Comparison of ENCODE assay signal across 20 mouse cellular contexts in genomic region chr6:124373584-124374206, GRCm38 (mm10). TPM values are rescaled to one million over a fixed set of nuclear protein-coding genes. Genes with fewer than 3 reads are reported as not detected.
A peak's percentile ranks its signal among the peaks of the same experiment; 100 is the strongest.
DNase-seq lines count a peak whose midpoint lies in the region; ATAC-seq and TF ChIP-seq lines count a peak whose summit lies in the region.
"Had no signal": no experiment of that assay in that cellular context is flagged by ENCODE, and none has a peak within 500 bp of the region (broad histone marks: within the 10 kb centered on the region; RNA-seq: fewer than 3 reads in every experiment).

No protein-coding gene starts in this region.

- 37% methylated on average over 6 of the region's 6 CpGs for WGBS in spleen, adult 2 months

- H3K36me3 ChIP-seq in spleen, adult 2 months (ENCODE audit: control insufficient read depth, insufficient read depth, low read length) = no peaks in the 10 kb centered on the region
- H3K36me3 ChIP-seq: forebrain, embryonic 12.5 days; hindbrain, embryonic 10.5 days; limb, embryonic 15.5 days; neural tube, embryonic 12.5 days had no signal

- TF ChIP-seq CTCF in spleen, adult 2 months (IDR thresholded peaks at IDR 0.05; ENCODE audit: extremely low read depth, insufficient read depth, insufficient read length, insufficient replicate concordance) = no peak

- peaks cover 13% of the 10 kb centered on the region; the same call in 1 of the 2 replicates for H3K4me1 ChIP-seq in spleen, adult 2 months (ENCODE audit: control insufficient read depth, insufficient read depth, insufficient read length)
- H3K4me1 ChIP-seq: forebrain, embryonic 12.5 days; limb, embryonic 15.5 days; neural tube, embryonic 12.5 days had no signal

- peak; percentile 57 for ATAC-seq in granulocyte monocyte progenitor cell, adult 5-6 weeks (replicated peaks; ENCODE audit: poor library complexity, severe bottlenecking)
- ATAC-seq in neutrophil, adult 5-6 weeks (ENCODE audit: extremely low read depth, insufficient number of reproducible peaks, low FRiP score, poor library complexity, severe bottlenecking) = peak; percentile 73

- H3K27ac ChIP-seq in spleen, adult 2 months (ENCODE audit: insufficient read depth, low read length) = peak overlapping the region; percentile 18; the same call in 1 of the 2 replicates
- H3K27ac ChIP-seq: forebrain, embryonic 12.5 days; hindbrain, embryonic 10.5 days; layer of hippocampus, adult 2 months; limb, embryonic 15.5 days; neural tube, embryonic 12.5 days had no signal

- no peaks in the 10 kb centered on the region for H3K27me3 ChIP-seq in spleen, adult 2 months (ENCODE audit: control insufficient read depth, insufficient read depth, low read length)
- H3K27me3 ChIP-seq: forebrain, embryonic 12.5 days; limb, embryonic 15.5 days; neural tube, embryonic 12.5 days had no signal

- no peak for TF ChIP-seq POLR2A in spleen, adult 2 months (IDR thresholded peaks at IDR 0.05; ENCODE audit: low read depth, low read length)

- peak; percentile 89 for DNase-seq in heart, adult 11 months
- no peak for DNase-seq in heart, postnatal 4 days
- DNase-seq in spleen, adult 2 months (ENCODE audit: low read depth in 1 of 2, low spot score in 2 of 2) = no peak
- DNase-seq in spleen, postnatal 14 days (ENCODE audit: low spot score in 2 of 2) = no peak
- DNase-seq in kidney, postnatal 36 days = no peak
- DNase-seq in urinary bladder, postnatal 10 days (ENCODE audit: low spot score) = no peak
- DNase-seq: adrenal gland, postnatal 10 days; cerebellum, adult 18-20 months; cerebellum, postnatal 25 days; kidney, adult 11 months; layer of hippocampus, postnatal 36 days; lung, postnatal 14 days; thymus, adult 2 months had no signal

- H3K4me3 ChIP-seq in spleen, adult 2 months (ENCODE audit: extremely low read depth, insufficient read depth, insufficient read length) = no peak overlapping the region
- H3K4me3 ChIP-seq: forebrain, embryonic 12.5 days; hindbrain, embryonic 10.5 days; layer of hippocampus, adult 2 months; limb, embryonic 15.5 days; neural tube, embryonic 12.5 days had no signal

RNA-seq across cellular contexts. Expression of gene Pex5, which starts 41.2 kb away (rescaled TPM):
- 10 to 100 TPM; 26.1 TPM for total RNA-seq in heart, postnatal 4 days (2021)
- polyA plus RNA-seq in spleen, adult 2 months (2012; rRNA removed) = 18.5 and 20.9 TPM in 2 replicates
- total RNA-seq in granulocyte monocyte progenitor cell, adult 5-6 weeks (2014; fragmentation: Nextera tagmentation) = 31.3 and 34.9 TPM in 2 replicates
- 16.2 and 19.5 TPM in 2 replicates for total RNA-seq in granulocyte monocyte progenitor cell, adult 5-6 weeks (2017)
- total RNA-seq in neutrophil, adult 5-6 weeks (2017) = 22.6 and 23.0 TPM in 2 replicates
